Mouse (Mus musculus): ENCODE data around the gene Zfp62. TPM values are rescaled to one million over a fixed set of nuclear protein-coding genes. Genes with fewer than 3 reads are reported as not detected.
"Not testable (repeated sequence)": the region's sequence is repeated elsewhere in the genome, so short reads cannot be mapped to it uniquely, and the experiment has no call there.

The Zfp62 gene
- total and polyA plus RNA-seq, 2 experiments from 2014 or later: 25.5 to 59.5 TPM

DNA sequence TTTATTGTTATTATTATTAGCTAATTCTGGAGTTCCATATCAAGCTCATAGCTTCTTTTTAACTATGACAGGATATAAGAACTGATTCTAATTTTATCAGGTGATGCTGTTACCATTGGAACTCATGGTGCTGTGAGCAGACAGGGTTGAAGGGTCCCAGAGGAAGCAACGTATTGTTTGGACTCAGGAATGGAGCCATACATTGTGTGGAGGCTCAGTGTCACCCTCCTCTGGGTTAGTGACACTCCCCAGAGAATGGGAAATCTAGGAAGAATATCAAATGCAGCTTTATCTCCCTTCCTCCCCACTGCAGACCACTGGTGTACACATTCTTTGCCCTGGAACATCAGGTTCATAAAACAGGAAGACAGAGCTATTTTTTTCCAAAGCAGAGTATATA is 19.9 kb upstream of the Zfp62 start:
- WGBS: 62% methylated on average over 1 of the region's 1 CpGs
- no peak for DNase-seq
- Histone ChIP-seq H3K4me2 (ENCODE audit: low read depth) (no peak overlapping the region), H3K9me3 (ENCODE audit: low read length) (no peaks in the 10 kb centered on the region), H3K4me1 (ENCODE audit: insufficient read depth) (no peaks in the 10 kb centered on the region), H3K27ac (ENCODE audit: low read depth, low read length) (no peak overlapping the region), H3K9ac (no peak overlapping the region), H3K36me3 (ENCODE audit: insufficient read depth) (no peaks in the 10 kb centered on the region), H3K27me3 (ENCODE audit: insufficient read depth, low read length) (no peaks in the 10 kb centered on the region), H3K4me3 (ENCODE audit: low read depth, low read length) (no peak overlapping the region)
- no peak for TF ChIP-seq CTCF (IDR thresholded peaks at IDR 0.05; ENCODE audit: low read depth)
- no peak for ATAC-seq

- DNase-seq: no peak
- WGBS: 77% methylated on average over 6 of the region's 6 CpGs
- no peak overlapping the region for H3K4me3 ChIP-seq (ENCODE audit: low read depth, low read length)
- no peak overlapping the region for H3K27ac ChIP-seq (ENCODE audit: low read depth, low read length)
- no peaks in the 10 kb centered on the region for H3K36me3 ChIP-seq (ENCODE audit: insufficient read depth)
- no peak overlapping the region for H3K4me2 ChIP-seq (ENCODE audit: low read depth)
- H3K9ac ChIP-seq: no peak overlapping the region
- no peaks in the 10 kb centered on the region for H3K4me1 ChIP-seq (ENCODE audit: insufficient read depth)
- no peak for TF ChIP-seq CTCF (IDR thresholded peaks at IDR 0.05; ENCODE audit: low read depth)
- no peaks in the 10 kb centered on the region for H3K9me3 ChIP-seq (ENCODE audit: low read length)
- no peaks in the 10 kb centered on the region for H3K27me3 ChIP-seq (ENCODE audit: insufficient read depth, low read length)
- no peak for ATAC-seq
Observed at GRCm38 (mm10) chr11:49186452-49186851, 16.6 kb upstream of the Zfp62 start.

DNA sequence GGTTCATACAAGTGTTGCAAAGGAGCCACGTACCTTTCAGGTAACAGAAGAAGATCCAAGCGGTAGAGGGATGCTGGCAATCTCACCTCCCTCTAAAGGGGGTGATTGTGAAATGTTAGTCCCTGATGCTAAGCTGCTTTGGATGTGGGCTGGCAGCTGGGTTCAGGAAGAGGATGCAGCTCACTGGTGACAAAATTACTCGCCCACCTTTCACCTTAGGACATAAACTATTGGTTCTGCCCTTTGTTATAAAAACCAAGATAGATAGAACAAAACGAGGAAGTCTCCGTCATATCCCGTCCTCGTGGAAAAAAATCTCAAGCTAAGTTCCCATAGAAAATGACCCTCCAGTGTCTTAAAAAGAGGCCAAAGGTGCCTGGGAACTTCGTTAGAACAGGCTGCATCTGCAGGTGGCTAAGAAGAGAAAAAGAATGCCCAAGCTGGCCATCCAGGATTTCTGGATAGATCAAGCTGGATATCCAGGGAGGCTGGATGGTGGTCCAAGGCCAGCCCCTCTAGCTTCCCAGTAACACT is 16.1 kb upstream of the Zfp62 start, which contains the start of gene Btnl9:
Btnl9 (minus strand) TSS at position 205 of the 534 bp plus-strand sequence.
- H3K9ac ChIP-seq: no peak within 1 kb of the TSS
- ATAC-seq (no peak), DNase-seq (no peak)
- no peaks in the 10 kb centered on the region for H3K27me3 ChIP-seq (ENCODE audit: insufficient read depth, low read length)
- no peak within 1 kb of the TSS for H3K4me3 ChIP-seq (ENCODE audit: low read depth, low read length)
- no peaks in the 10 kb centered on the region for H3K4me1 ChIP-seq (ENCODE audit: insufficient read depth)
- WGBS: 80% methylated on average over 8 of the region's 8 CpGs
- no peak within 1 kb of the TSS for H3K27ac ChIP-seq (ENCODE audit: low read depth, low read length)
- TF ChIP-seq CTCF (IDR thresholded peaks at IDR 0.05; ENCODE audit: low read depth): no peak
- H3K9me3 ChIP-seq (ENCODE audit: low read length): no peaks in the 10 kb centered on the region
- no peaks in the 10 kb centered on the region for H3K36me3 ChIP-seq (ENCODE audit: insufficient read depth)
- no peak within 1 kb of the TSS for H3K4me2 ChIP-seq (ENCODE audit: low read depth)

DNA sequence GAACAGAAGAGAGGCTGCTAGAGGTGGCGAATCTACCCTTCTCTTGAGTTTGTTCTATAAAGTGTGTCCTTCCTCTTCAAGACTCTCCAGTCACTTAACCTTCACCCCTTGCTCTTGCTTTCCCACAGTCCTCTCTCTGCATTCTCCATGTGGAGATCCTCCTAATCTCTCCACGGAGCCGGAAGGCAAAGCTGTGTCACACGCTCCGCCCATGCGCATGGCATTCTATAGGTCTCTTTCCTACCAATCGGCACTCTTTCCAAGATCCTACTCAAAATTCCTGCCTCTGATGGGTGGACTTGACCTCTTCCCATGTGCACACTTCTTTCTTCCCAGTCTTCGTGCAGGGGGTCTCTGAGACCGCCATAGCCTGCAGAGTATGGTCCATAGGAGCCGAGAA is 15.4 kb upstream of the Zfp62 start:
- 79% methylated on average over 10 of the region's 10 CpGs for WGBS
- Histone ChIP-seq H3K4me1 (ENCODE audit: insufficient read depth) (no peaks in the 10 kb centered on the region), H3K36me3 (ENCODE audit: insufficient read depth) (no peaks in the 10 kb centered on the region), H3K27ac (ENCODE audit: low read depth, low read length) (no peak overlapping the region), H3K9ac (no peak overlapping the region), H3K4me2 (ENCODE audit: low read depth) (no peak overlapping the region), H3K27me3 (ENCODE audit: insufficient read depth, low read length) (no peaks in the 10 kb centered on the region), H3K9me3 (ENCODE audit: low read length) (no peaks in the 10 kb centered on the region), H3K4me3 (ENCODE audit: low read depth, low read length) (no peak overlapping the region)
- no peak for ATAC-seq
- no peak for TF ChIP-seq CTCF (IDR thresholded peaks at IDR 0.05; ENCODE audit: low read depth)
- DNase-seq: no peak

DNA sequence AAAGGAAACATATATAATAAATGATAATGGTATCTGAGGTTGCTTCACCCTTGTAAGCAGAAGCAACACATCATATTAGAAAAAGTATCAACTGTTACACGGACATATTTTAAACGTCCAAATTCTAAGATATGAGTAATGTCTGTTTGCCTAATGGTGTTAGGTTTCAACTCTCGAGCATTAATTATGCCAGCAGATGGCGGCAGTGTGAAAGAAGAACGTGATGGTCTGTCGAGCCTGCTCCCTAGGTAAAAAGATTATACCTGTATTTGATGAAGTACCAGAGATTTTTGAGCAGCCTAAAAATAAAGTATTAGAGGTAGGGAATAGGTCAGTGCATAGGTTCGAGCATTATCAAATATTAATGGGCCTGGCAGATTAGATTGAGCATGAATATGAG is 13.4 kb upstream of the Zfp62 start:
- no peak overlapping the region for H3K4me3 ChIP-seq (ENCODE audit: low read depth, low read length)
- H3K9ac ChIP-seq: no peak overlapping the region
- H3K9me3 ChIP-seq (ENCODE audit: low read length): no peaks in the 10 kb centered on the region
- H3K27me3 ChIP-seq (ENCODE audit: insufficient read depth, low read length): no peaks in the 10 kb centered on the region
- DNase-seq (peak; percentile 58), ATAC-seq (no peak)
- H3K4me2 ChIP-seq (ENCODE audit: low read depth): no peak overlapping the region
- no peaks in the 10 kb centered on the region for H3K36me3 ChIP-seq (ENCODE audit: insufficient read depth)
- 6% methylated on average over 7 of the region's 7 CpGs for WGBS
- no peaks in the 10 kb centered on the region for H3K4me1 ChIP-seq (ENCODE audit: insufficient read depth)
- peak; percentile 68 for TF ChIP-seq CTCF (IDR thresholded peaks at IDR 0.05; ENCODE audit: low read depth)
- no peak overlapping the region for H3K27ac ChIP-seq (ENCODE audit: low read depth, low read length)

DNA sequence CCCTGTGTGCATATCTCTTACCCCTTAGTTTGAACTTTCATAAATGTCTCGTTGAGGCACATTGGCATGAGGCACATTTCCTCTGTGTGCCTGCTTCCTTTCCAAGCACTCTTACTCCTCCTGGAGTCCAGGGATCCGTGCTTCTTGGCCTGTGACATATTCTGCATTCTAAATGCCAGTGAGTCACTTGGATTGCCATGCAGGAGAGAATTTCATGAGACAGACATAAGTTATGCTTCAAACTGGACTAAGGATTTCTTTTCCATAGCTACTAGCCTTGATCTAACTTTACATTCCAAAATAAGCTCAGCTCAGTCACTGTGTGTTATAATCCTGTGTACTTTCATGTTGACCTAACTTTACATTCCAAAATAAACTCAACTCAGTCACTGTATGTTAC is 12.0 kb upstream of the Zfp62 start:
- WGBS: 56% methylated on average over 2 of the region's 2 CpGs
- H3K9me3 ChIP-seq (ENCODE audit: low read length): no peaks in the 10 kb centered on the region
- no peaks in the 10 kb centered on the region for H3K27me3 ChIP-seq (ENCODE audit: insufficient read depth, low read length)
- ATAC-seq (no peak), DNase-seq (no peak)
- no peak for TF ChIP-seq CTCF (IDR thresholded peaks at IDR 0.05; ENCODE audit: low read depth)
- H3K9ac ChIP-seq: no peak overlapping the region
- H3K27ac ChIP-seq (ENCODE audit: low read depth, low read length): no peak overlapping the region
- no peak overlapping the region for H3K4me3 ChIP-seq (ENCODE audit: low read depth, low read length)
- H3K36me3 ChIP-seq (ENCODE audit: insufficient read depth): no peaks in the 10 kb centered on the region
- H3K4me2 ChIP-seq (ENCODE audit: low read depth): no peak overlapping the region
- no peaks in the 10 kb centered on the region for H3K4me1 ChIP-seq (ENCODE audit: insufficient read depth)

DNA sequence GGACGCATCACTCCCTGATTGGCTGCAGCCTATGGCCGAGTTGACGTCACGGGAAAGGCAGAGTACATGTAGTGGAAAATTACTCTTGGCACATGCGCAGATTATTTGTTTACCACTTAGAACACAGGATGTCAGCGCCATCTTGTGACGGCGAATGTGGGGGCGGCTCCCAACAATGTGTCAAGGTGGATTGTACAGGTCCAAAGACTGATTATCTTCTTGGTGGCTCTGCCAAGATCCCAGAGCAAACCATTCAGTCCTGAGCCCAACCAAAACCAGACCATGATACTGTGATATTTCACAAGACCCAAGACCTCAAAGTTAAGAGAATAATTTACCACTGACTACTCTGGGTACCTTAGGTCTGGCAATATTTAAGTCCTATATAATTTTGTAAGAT is 8.3 kb upstream of the Zfp62 start:
- DNase-seq; H3K9ac ChIP-seq; H3K27me3 ChIP-seq (ENCODE audit: insufficient read depth, low read length); H3K9me3 ChIP-seq (ENCODE audit: low read length); H3K4me2 ChIP-seq (ENCODE audit: low read depth); H3K27ac ChIP-seq (ENCODE audit: low read depth, low read length); H3K4me1 ChIP-seq (ENCODE audit: insufficient read depth); H3K4me3 ChIP-seq (ENCODE audit: low read depth, low read length); ATAC-seq; H3K36me3 ChIP-seq (ENCODE audit: insufficient read depth): not testable (repeated sequence)
- WGBS: 99% methylated on average over 9 of the region's 9 CpGs
